Mouse (Mus musculus) mouse embryonic stem cell (cell line): ENCODE measurements around the gene Mkrn2.

ENCODE experiments used
- in situ Hi-C, 2 experiments: fragments of 300-500 bp; cut with MboI; formaldehyde crosslinking; loops; 1 replicate in 1 of 2; 3 replicates in 1 of 2; pipeline ENCODE4 v1.14.3; 2019 to 2020; ENCODE audit warnings: low sequenced_read_pairs in 2 of 2, low pct_unique_long_range_greater_than_20kb in 1 of 2, mixed read lengths in 1 of 2; ENCODE audit not compliant: unreplicated experiment in 1 of 2

Mkrn2 gene

DNA sequence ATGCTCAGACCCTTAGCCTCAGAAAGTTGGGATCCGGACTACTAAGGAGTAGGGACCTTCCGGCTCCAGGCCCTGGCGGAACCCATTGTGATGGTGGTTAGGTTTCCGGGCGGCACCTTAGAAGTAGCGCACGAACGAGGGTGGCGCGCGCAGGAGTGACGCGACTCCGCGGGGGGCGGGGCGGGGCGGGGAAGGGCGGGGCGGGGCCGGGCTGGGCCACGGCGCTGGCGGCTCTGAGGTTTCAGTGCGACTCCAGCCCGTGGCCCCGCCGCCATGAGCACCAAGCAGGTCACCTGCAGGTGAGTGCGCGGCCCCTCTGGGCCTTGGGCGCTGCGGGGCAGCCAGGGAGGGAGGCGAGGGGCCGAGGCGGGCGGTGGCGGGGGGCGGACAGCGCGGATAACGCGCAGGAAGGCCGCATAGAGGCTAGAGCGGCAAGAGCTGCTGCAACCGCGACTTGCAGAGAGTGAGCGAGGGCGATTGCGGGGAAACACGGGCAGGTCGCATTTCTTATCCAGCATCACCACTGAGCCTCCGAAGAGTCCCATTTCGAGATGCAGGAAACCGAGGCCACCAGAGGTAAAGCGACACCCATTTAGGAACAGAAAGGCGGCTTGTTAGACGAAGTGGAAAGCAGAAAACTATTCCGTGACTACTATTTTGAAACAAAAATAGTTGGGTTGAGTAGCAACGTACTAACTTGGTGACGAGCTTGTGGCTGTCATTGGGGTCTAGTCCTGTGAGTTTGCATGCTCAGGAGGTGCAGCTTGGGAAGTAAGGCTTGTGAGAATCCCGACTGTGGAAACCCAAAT is at the start of gene Mkrn2:
Gene Mkrn2, plus strand, starts transcription at position 188 of the 809 bp plus-strand sequence.
- in situ Hi-C loops = no loop called here

DNA sequence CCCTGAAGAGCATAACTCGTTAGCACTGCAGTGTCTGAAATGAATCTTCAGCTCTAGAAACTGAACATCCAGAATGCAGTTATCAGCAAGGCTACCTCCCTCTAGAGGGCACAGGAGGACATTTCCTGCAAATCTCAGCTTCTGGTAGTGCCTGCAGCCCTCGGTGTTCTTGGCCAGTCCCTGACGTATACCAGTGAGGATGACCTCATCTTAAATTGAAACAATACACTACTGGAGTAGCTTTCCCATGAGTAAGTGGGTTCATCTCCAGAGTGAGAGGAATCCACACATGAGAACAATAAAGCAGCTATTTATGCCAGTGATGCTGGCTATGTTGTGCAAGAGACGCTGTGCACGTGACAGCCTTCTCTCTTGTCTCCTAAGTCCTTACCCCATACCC is 46.2 kb upstream of the Mkrn2 start:
- in situ Hi-C loops = no loop called here

GRCm38 (mm10) chr6:115558176-115558575 is 43.5 kb upstream of the Mkrn2 start:
- in situ Hi-C loops = no loop called here

DNA sequence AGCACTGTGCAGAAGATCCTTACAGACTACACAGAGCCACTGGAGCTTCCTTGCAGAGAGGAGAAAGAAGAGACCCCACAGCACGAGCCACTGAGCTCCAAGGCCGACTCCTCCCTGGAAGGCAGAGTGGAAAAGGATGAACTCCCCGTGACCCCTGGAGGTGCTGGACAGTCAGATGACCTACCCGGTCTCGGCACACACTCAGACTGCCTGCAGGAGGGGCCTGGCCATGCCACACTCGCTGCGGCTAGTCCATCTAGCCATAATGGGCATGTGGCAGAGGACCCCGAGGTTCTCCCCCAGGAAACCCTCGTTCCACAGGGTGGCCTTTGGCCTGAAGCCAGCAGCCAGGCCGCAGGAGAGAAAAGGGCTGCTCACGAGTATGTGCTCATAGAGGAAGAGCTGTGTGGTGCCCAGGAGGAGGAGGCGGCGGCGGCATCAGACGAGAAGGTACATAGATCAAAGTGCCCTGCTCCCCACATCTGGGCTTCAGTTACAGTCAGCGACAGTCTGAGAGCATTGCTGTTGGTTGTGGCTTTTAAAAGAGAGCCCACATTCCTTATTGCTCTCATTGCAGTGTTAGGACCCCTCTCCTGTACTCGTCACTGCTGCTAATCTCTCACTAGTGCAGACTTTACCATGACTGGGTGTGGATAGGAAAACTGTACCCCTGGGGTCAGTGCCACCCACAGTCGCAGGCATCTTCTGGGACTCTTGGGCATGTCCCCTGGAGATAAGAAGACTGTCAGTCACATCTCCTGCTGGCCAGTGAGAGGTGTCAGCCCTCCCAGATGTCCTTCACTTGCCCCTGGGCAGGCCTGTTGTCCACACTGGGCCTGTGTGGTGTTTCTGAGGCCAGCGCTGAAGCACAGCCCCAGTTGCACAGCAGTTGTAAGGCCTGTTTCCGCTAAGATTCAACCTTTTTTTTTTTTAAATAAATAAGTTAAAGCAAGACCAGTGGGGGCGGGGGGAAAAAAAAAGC is 41.8 kb upstream of the Mkrn2 start:
- in situ Hi-C loops = no loop called here

DNA sequence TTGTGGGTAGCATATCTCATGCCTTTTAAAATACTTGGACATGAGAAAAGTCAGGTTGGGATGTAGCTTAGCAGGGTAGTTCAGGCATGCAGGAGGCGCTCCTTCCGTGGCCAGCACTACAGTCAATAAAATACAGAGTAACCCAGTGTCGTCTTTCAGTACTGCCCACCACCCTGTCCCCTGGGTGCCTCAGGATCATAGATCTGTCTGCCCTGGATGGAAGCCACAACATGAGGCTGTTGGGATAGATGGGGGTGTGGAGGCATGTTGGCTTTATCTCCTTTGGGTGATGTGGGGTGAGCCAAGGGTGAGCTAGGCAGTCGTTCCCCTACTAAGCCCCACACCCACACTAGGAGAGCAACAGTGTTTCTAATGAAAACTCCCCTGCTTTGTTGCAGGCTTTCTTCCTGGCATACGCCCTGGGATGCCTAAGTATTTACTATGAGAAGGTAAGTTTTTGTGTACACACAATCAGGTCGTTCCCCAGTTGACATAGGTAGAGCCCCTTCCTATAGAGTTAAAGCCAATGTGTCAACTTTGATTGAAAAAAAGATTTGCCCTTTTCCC is 36.1 kb upstream of the Mkrn2 start:
- in situ Hi-C loops = no loop called here

DNA sequence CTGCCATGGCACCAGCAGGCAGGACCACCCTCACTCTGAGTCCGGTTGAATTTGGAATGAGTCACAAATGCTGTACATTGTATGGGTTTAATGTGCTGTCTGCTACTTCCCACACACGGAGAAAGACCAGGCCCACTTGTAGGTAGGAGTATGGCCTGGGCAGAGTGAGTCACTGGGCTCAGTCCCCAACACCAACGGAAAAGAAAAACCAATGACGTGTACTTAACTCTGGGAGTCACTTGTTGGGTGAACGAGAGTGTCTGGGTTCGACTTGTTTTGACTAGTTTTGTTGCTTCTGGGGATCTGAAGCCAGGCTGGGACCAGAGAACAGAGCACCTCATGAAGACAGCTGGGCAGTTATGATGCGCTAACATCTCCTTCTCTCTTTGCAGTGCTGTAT is 27.5 kb upstream of the Mkrn2 start:
- in situ Hi-C loops = no loop called here

GRCm38 (mm10) chr6:115577407-115577806 is 24.3 kb upstream of the Mkrn2 start:
- in situ Hi-C loops = no loop called here

- in situ Hi-C loops = no loop called here
Measured at GRCm38 (mm10) chr6:115577941-115578340, 23.8 kb upstream of the Mkrn2 start.

DNA sequence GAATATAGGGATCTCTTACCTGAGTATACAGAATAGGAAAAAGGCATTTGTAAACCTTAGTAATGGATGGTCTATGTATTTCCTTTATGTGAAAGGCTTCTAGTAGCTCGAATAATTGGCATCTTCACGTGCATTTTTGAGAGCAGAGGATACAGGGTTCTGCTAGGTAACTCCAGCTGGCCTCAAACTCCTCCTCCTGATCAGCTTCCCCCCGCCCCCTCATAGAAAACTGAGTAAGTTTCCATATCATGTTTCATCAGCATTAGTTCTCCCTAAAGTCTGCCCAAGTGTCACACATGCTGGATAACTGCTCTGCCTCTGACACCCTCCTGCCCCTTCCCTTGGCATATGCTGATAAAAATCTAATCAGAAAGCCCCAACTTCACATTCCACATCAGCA is 20.9 kb upstream of the Mkrn2 start:
- in situ Hi-C loops = no loop called here

GRCm38 (mm10) chr6:115582328-115583115 is 19.2 kb upstream of the Mkrn2 start:
- in situ Hi-C loops = no loop called here

GRCm38 (mm10) chr6:115583430-115584125 is 18.1 kb upstream of the Mkrn2 start:
- in situ Hi-C loops = no loop called here

DNA sequence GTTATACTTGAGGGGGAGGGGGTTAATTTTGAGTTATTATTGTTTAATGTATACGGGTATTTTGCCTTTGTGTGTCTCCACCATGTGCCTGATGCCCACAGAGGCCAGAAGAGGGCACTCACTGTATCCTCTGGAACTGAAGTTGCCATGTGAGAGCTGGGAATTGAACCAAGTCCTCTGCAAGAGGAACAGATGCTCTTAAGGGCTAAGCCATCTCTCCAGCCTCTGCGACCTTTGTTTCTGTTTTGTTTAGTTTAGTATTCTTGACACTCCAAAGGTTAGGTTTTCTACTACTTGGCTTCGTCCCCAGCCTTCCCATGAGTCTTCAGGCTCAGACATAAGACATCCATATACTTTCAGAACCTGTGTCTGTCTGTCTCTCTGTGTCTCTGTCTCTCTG is 17.5 kb upstream of the Mkrn2 start:
- in situ Hi-C loops = no loop called here

- in situ Hi-C loops = no loop called here
Measured at GRCm38 (mm10) chr6:115586321-115586720, 15.4 kb upstream of the Mkrn2 start.

DNA sequence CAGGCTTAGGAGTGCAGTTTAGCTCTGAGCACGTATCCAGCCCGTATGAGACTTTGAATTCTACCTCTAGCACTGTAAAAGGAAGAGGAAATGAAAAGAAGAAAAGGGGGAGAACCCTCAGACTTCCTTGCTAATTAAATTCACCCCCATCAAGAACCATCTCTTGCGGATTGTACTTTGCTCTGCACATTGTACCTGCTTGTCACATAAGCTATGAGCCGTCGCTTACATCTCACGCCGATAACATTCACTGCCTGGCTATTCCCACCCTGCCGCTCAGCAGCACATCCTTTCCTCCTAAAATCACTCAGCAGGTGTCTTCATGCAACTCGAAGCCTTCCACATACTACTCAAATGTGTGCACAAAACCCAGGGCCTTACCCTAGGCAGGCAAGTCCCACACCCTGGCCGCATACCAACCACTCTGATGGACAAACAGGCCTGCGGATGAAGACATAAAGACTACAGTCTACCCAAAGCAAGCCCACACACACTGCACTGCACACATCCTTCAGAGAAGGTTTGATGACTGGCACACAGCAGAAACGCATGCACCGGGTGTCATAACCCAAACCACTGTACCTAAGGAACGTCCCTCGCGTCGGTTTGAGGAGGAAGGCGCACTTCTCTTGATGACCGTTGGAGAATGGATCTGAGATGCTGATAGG is 9.9 kb upstream of the Mkrn2 start:
- in situ Hi-C loops = no loop called here

DNA sequence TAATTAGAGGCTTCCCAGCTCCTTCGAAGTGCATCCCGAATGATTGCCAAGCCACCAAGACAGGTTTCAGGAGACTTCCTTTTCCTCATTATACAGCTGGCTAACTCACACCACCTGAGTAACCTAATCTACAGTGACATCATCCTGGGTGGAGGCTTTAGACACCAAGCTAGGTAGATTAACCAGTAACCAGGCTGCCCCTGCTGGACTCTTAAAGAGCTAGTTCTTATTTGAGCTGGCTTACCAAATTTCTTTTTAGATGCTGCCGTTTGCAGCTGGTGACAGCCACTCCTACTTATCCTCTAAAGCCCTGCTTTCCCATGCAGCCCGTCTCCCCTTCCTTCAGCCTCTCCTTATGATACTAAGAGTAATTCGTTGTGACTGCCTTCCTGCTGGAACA is 9.2 kb upstream of the Mkrn2 start, which contains the start of gene Mkrn2os:
Gene Mkrn2os, minus strand, starts transcription at position 119 of the 400 bp plus-strand sequence.
- in situ Hi-C loops = no loop called here

GRCm38 (mm10) chr6:115593252-115593651 is 8.4 kb upstream of the Mkrn2 start:
- in situ Hi-C loops = no loop called here

GRCm38 (mm10) chr6:115594463-115594862 is 7.2 kb upstream of the Mkrn2 start:
- in situ Hi-C loops = no loop called here
